Mouse (Mus musculus) adrenal gland, adult 2 months (tissue): Measurements from ENCODE around the gene Kmt2c. TPM values are rescaled to one million over a fixed set of nuclear protein-coding genes. Genes with fewer than 3 reads are reported as not detected.
"Not testable (repeated sequence)": the region's sequence is repeated elsewhere in the genome, so short reads cannot be mapped to it uniquely, and the experiment has no call there.

Experiments
- DNase-seq: peaks from one replicate; pipeline ENCODE4 v3.0.0; 2021
- polyA plus RNA-seq: library from polyadenylated mRNA; depleted of rRNA; stranded (reverse); fragments of >200 nt; gene quantifications from 2 replicates; pipeline ENCODE4 v1.2.3, GENCODE M21; 2012
- total RNA-seq, 2 experiments: library from RNA; stranded (reverse); gene quantifications; 2 replicates each; pipeline ENCODE4 v1.2.3; 2021

Kmt2c gene
- total and polyA plus RNA-seq, 3 experiments: 8.3 to 54.1 (median 42.7) TPM

GRCm38 (mm10) chr5:25516301-25516895 is 17.8 kb upstream of the Kmt2c start:
- DNase-seq: no peak

- DNase-seq: no peak
Measured at GRCm38 (mm10) chr5:25515767-25516166, 17.2 kb upstream of the Kmt2c start, which contains the start of gene Cct8l1. TSS of gene Cct8l1 (plus strand) at chr5:25516067.

GRCm38 (mm10) chr5:25506041-25506440 is 7.5 kb upstream of the Kmt2c start:
- no peak for DNase-seq

GRCm38 (mm10) chr5:25500686-25501085 is 2.1 kb upstream of the Kmt2c start:
- no peak for DNase-seq

GRCm38 (mm10) chr5:25499423-25500398 is 1.1 kb upstream of the Kmt2c start:
- peak; percentile 99 for DNase-seq

GRCm38 (mm10) chr5:25498821-25499422 is 339 bp upstream of the Kmt2c start:
- DNase-seq: peak; percentile 86

GRCm38 (mm10) chr5:25497720-25498345 is 750 bp downstream of the Kmt2c start:
- DNase-seq: peak; percentile 79

- no peak for DNase-seq
Measured at GRCm38 (mm10) chr5:25497369-25497719, 1.2 kb downstream of the Kmt2c start.

- no peak for DNase-seq
Measured at GRCm38 (mm10) chr5:25496652-25497051, 1.9 kb downstream of the Kmt2c start.

- DNase-seq: no peak
Measured at GRCm38 (mm10) chr5:25478863-25479262, 19.7 kb downstream of the Kmt2c start.

GRCm38 (mm10) chr5:25475789-25476188 is 22.8 kb downstream of the Kmt2c start:
- DNase-seq: no peak

- no peak for DNase-seq
Measured at GRCm38 (mm10) chr5:25472070-25472469, 26.5 kb downstream of the Kmt2c start.

- DNase-seq: no peak
Measured at GRCm38 (mm10) chr5:25461956-25462355, 36.6 kb downstream of the Kmt2c start.

GRCm38 (mm10) chr5:25455432-25455831 is 43.2 kb downstream of the Kmt2c start:
- DNase-seq: not testable (repeated sequence)

- DNase-seq: no peak
Measured at GRCm38 (mm10) chr5:25452691-25453090, 45.9 kb downstream of the Kmt2c start.

- no peak for DNase-seq
Measured at GRCm38 (mm10) chr5:25437508-25437907, 61.1 kb downstream of the Kmt2c start.

GRCm38 (mm10) chr5:25436081-25436480 is 62.5 kb downstream of the Kmt2c start:
- DNase-seq: peak; percentile 62

GRCm38 (mm10) chr5:25422576-25422975 is 76.0 kb downstream of the Kmt2c start:
- no peak for DNase-seq

GRCm38 (mm10) chr5:25420601-25421000 is 78.0 kb downstream of the Kmt2c start:
- peak; percentile 69 for DNase-seq

- DNase-seq: no peak
Measured at GRCm38 (mm10) chr5:25415382-25415781, 83.2 kb downstream of the Kmt2c start.

- DNase-seq: no peak
Measured at GRCm38 (mm10) chr5:25396727-25397126, 101.9 kb downstream of the Kmt2c start.

- no peak for DNase-seq
Measured at GRCm38 (mm10) chr5:25392655-25393054, 105.9 kb downstream of the Kmt2c start.
